Mouse (Mus musculus): ENCODE measurements at regions not wholly inside any gene's neighbourhood (a gene's known extent, or its start where the extent isn't known, plus 50 kb on each side); places are given as distances from the start of the nearest gene placed in this dataset.

DNA sequence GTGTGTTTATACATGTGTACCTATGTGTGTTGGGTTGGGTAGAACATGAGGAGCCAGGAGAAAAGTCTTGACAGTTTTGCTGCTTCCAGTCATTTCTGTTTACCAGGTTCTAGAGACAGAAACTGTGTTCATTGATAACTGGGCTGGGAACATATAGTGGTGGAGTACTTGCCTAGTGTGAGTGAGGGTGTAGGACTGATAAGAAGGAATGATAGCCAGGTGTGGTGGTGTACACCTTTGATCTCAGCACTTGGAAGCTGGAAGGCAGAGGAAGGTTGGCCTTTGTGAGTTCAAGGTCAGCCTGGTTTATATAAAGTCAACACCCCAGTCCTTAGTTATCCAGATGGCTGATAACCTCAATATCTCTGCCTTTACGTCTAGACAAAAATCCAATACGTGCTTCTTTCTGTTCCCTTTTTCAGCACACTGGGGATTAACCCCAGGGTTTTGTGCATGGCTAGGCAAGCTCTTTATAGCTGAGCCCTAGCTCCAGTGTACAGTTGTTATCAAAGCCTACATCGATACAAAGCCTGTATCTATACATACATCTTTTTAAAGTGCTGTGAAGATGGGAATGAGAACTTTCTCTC lies 75.8 kb upstream of the Ptch1 start:
- Histone ChIP-seq H3K9me3 (ENCODE audit: control insufficient read depth, low read length) (no peaks in the 10 kb centered on the region), H3K4me3 (ENCODE audit: low read depth, low read length) (no peak overlapping the region), H3K27ac (replicated peaks; ENCODE audit: low read depth, low read length) (no peak overlapping the region), H3K36me3 (ENCODE audit: control insufficient read depth, insufficient read depth, low read length) (no peaks in the 10 kb centered on the region), H3K27me3 (replicated peaks; ENCODE audit: control insufficient read depth, insufficient read depth, low read length) (no peaks in the 10 kb centered on the region), H3K4me2 (ENCODE audit: low read depth, low read length) (no peak overlapping the region), H3K4me1 (ENCODE audit: control insufficient read depth, insufficient read depth, low read length) (0 out of 2 replicates have a peak, but pooled peaks cover 4% of the 10 kb centered on the region), H3K9ac (ENCODE audit: low read depth, low read length) (no peak overlapping the region)
- DNase-seq (ENCODE audit: low spot score) (no peak), ATAC-seq (ENCODE audit: low read depth) (no peak)
- 81% methylated on average over 3 of the region's 3 CpGs for WGBS

DNA sequence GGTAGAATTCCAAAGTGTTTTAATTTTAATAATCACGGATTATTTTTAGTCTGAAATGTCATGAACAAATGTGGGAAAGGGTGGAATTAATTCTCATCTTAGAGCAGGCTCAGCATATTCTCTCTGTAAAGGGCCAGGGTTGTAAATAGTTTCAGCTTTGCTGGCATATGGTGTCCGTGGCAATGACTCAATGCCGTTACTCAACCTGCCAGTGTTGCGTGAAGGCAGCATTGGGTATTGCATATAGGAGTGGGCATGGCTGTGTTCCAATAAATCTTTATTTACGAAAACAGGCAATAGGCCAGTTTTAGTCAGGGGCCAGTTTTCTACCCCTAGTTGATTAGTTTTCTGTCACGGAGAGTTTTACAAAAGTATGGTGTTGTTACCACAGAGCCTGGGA lies 81.1 kb upstream of the Ptch1 start:
- no peaks in the 10 kb centered on the region for H3K27me3 ChIP-seq (replicated peaks; ENCODE audit: control insufficient read depth, insufficient read depth, low read length)
- H3K4me1 ChIP-seq (ENCODE audit: control insufficient read depth, insufficient read depth, low read length): 0 out of 2 replicates have a peak, but pooled peaks cover 4% of the 10 kb centered on the region
- H3K4me3 ChIP-seq (ENCODE audit: low read depth, low read length): no peak overlapping the region
- no peak overlapping the region for H3K9ac ChIP-seq (ENCODE audit: low read depth, low read length)
- ATAC-seq (ENCODE audit: low read depth) (no peak), DNase-seq (ENCODE audit: low spot score) (no peak)
- WGBS: 74% methylated on average over 6 of the region's 6 CpGs
- no peaks in the 10 kb centered on the region for H3K9me3 ChIP-seq (ENCODE audit: control insufficient read depth, low read length)
- H3K27ac ChIP-seq (replicated peaks; ENCODE audit: low read depth, low read length): no peak overlapping the region
- H3K36me3 ChIP-seq (ENCODE audit: control insufficient read depth, insufficient read depth, low read length): no peaks in the 10 kb centered on the region
- no peak overlapping the region for H3K4me2 ChIP-seq (ENCODE audit: low read depth, low read length)

DNA sequence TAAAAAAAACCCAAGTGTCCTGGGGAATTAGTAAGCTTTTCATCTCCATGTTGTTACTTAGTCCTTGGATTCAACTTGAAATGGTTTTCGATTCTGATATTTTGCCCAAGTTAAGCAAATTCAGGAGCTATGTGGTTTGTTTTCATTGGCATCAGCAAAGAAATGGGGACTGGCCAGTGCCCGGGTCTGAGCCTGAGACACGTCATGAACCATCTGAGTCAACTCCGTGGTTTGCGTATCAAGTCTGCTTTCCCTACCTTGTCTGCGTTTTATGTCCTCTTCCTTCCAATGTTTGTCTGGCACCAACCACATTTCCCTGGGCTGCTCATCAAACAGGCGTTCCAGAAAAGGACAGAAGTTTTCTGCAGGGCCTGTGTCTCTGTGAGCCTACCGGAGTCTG lies 83.7 kb upstream of the Ptch1 start:
- Histone ChIP-seq H3K27me3 (replicated peaks; ENCODE audit: control insufficient read depth, insufficient read depth, low read length) (no peaks in the 10 kb centered on the region), H3K4me2 (ENCODE audit: low read depth, low read length) (no peak overlapping the region), H3K9ac (ENCODE audit: low read depth, low read length) (no peak overlapping the region), H3K4me3 (ENCODE audit: low read depth, low read length) (no peak overlapping the region), H3K36me3 (ENCODE audit: control insufficient read depth, insufficient read depth, low read length) (no peaks in the 10 kb centered on the region), H3K9me3 (ENCODE audit: control insufficient read depth, low read length) (no peaks in the 10 kb centered on the region), H3K4me1 (ENCODE audit: control insufficient read depth, insufficient read depth, low read length) (0 out of 2 replicates have a peak, but pooled peaks cover 2% of the 10 kb centered on the region), H3K27ac (replicated peaks; ENCODE audit: low read depth, low read length) (no peak overlapping the region)
- WGBS: 71% methylated on average over 8 of the region's 8 CpGs
- ATAC-seq (ENCODE audit: low read depth): no peak
- no peak for DNase-seq (ENCODE audit: low spot score)

GRCm38 (mm10) chr13:63659412-63659811 lies 86.0 kb upstream of the Ptch1 start:
- Histone ChIP-seq H3K9me3 (ENCODE audit: control insufficient read depth, low read length) (no peaks in the 10 kb centered on the region), H3K4me2 (ENCODE audit: low read depth, low read length) (no peak overlapping the region), H3K36me3 (ENCODE audit: control insufficient read depth, insufficient read depth, low read length) (no peaks in the 10 kb centered on the region), H3K27ac (replicated peaks; ENCODE audit: low read depth, low read length) (no peak overlapping the region), H3K27me3 (replicated peaks; ENCODE audit: control insufficient read depth, insufficient read depth, low read length) (no peaks in the 10 kb centered on the region), H3K4me3 (ENCODE audit: low read depth, low read length) (no peak overlapping the region), H3K4me1 (ENCODE audit: control insufficient read depth, insufficient read depth, low read length) (no peaks in the 10 kb centered on the region), H3K9ac (ENCODE audit: low read depth, low read length) (no peak overlapping the region)
- ATAC-seq (ENCODE audit: low read depth) (no peak), DNase-seq (ENCODE audit: low spot score) (no peak)
- WGBS: 84% methylated on average over 7 of the region's 7 CpGs

- Histone ChIP-seq H3K27me3 (replicated peaks; ENCODE audit: control insufficient read depth, insufficient read depth, low read length) (no peaks in the 10 kb centered on the region), H3K9ac (ENCODE audit: low read depth, low read length) (no peak overlapping the region), H3K4me1 (ENCODE audit: control insufficient read depth, insufficient read depth, low read length) (no peaks in the 10 kb centered on the region), H3K36me3 (ENCODE audit: control insufficient read depth, insufficient read depth, low read length) (no peaks in the 10 kb centered on the region), H3K9me3 (ENCODE audit: control insufficient read depth, low read length) (no peaks in the 10 kb centered on the region), H3K4me3 (ENCODE audit: low read depth, low read length) (no peak overlapping the region), H3K27ac (replicated peaks; ENCODE audit: low read depth, low read length) (no peak overlapping the region), H3K4me2 (ENCODE audit: low read depth, low read length) (no peak overlapping the region)
- DNase-seq (ENCODE audit: low spot score): no peak
- WGBS: 65% methylated on average over 4 of the region's 4 CpGs
- ATAC-seq (ENCODE audit: low read depth): no peak
Observed at GRCm38 (mm10) chr13:63660431-63660830, 87.0 kb upstream of the Ptch1 start.

DNA sequence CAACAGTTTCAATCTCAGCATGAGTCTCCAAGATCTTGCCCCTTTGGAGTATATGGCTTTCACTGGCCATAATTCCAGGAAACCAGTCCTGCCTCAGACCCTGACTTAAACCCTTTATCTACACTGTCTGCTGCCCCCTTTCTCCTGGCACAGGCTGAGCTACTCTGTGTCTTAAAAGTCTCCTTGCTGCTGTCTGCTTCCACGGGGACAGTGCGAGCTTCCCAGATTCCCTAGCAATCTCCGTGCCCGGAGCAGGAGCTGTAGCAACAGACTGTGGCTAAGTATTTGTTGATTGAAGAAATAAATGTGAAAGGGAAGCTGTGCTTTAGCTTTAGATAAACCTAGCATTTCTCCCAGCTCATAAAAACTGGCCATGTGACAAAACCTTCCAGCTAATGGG lies 95.2 kb upstream of the Ptch1 start:
- no peak for ATAC-seq (ENCODE audit: low read depth)

DNA sequence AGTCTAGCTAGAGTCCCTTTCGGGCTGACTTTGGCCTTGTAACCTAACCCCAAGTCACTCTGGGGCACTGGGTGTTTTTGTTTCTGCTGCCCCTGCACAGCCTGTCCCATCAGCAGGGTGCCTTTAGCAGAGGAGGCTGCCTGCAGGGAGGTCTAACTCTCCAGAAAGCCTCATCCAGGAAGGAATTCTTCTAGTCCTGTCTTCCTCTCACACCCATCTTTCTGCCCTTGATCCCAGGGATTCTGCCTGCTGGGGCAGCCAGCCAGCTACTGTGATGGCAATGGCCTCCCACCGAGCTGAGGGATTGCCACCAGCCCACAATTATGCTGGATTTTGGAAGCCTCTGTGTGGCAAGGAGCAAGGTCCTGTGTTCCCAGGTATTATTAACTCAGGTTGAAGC lies 95.6 kb upstream of the Ptch1 start:
- 27% methylated on average over 2 of the region's 2 CpGs for WGBS
- H3K27ac ChIP-seq (replicated peaks; ENCODE audit: low read depth, low read length): no peak overlapping the region
- no peak for DNase-seq (ENCODE audit: low spot score)

More for the DNA sequence above, 95.2 kb upstream of the Ptch1 start:
- H3K4me1 ChIP-seq (ENCODE audit: control insufficient read depth, insufficient read depth, low read length): 0 out of 2 replicates have a peak, but pooled peaks cover 8% of the 10 kb centered on the region
- H3K4me2 ChIP-seq (ENCODE audit: low read depth, low read length): no peak overlapping the region
- no peaks in the 10 kb centered on the region for H3K9me3 ChIP-seq (ENCODE audit: control insufficient read depth, low read length)
- H3K27me3 ChIP-seq (replicated peaks; ENCODE audit: control insufficient read depth, insufficient read depth, low read length): no peaks in the 10 kb centered on the region
- H3K27ac ChIP-seq (replicated peaks; ENCODE audit: low read depth, low read length): no peak overlapping the region
- H3K36me3 ChIP-seq (ENCODE audit: control insufficient read depth, insufficient read depth, low read length): no peaks in the 10 kb centered on the region
- no peak overlapping the region; the same call in 1 of the 2 replicates for H3K9ac ChIP-seq (ENCODE audit: low read depth, low read length)
- DNase-seq (ENCODE audit: low spot score): no peak
- H3K4me3 ChIP-seq (ENCODE audit: low read depth, low read length): no peak overlapping the region
- WGBS: 16% methylated on average over 4 of the region's 4 CpGs

GRCm38 (mm10) chr13:63672425-63672824 lies 99.0 kb upstream of the Ptch1 start:
- Histone ChIP-seq H3K9ac (ENCODE audit: low read depth, low read length) (no peak overlapping the region), H3K9me3 (ENCODE audit: control insufficient read depth, low read length) (no peaks in the 10 kb centered on the region), H3K4me2 (ENCODE audit: low read depth, low read length) (no peak overlapping the region), H3K36me3 (ENCODE audit: control insufficient read depth, insufficient read depth, low read length) (no peaks in the 10 kb centered on the region), H3K4me1 (ENCODE audit: control insufficient read depth, insufficient read depth, low read length) (0 out of 2 replicates have a peak, but pooled peaks cover 4% of the 10 kb centered on the region), H3K27me3 (replicated peaks; ENCODE audit: control insufficient read depth, insufficient read depth, low read length) (no peaks in the 10 kb centered on the region), H3K27ac (replicated peaks; ENCODE audit: low read depth, low read length) (no peak overlapping the region), H3K4me3 (ENCODE audit: low read depth, low read length) (no peak overlapping the region)
- DNase-seq (ENCODE audit: low spot score) (peak; percentile 26), ATAC-seq (ENCODE audit: low read depth) (no peak)
- 46% methylated on average over 4 of the region's 4 CpGs for WGBS

More for the DNA sequence above, 95.6 kb upstream of the Ptch1 start:
- no peaks in the 10 kb centered on the region for H3K36me3 ChIP-seq (ENCODE audit: control insufficient read depth, insufficient read depth, low read length)
- no peak for ATAC-seq (ENCODE audit: low read depth)
- H3K27me3 ChIP-seq (replicated peaks; ENCODE audit: control insufficient read depth, insufficient read depth, low read length): no peaks in the 10 kb centered on the region
- H3K4me1 ChIP-seq (ENCODE audit: control insufficient read depth, insufficient read depth, low read length): 0 out of 2 replicates have a peak, but pooled peaks cover 8% of the 10 kb centered on the region
- no peak overlapping the region for H3K4me2 ChIP-seq (ENCODE audit: low read depth, low read length)
- H3K9ac ChIP-seq (ENCODE audit: low read depth, low read length): no peak overlapping the region; the same call in 1 of the 2 replicates
- H3K9me3 ChIP-seq (ENCODE audit: control insufficient read depth, low read length): no peaks in the 10 kb centered on the region
- H3K4me3 ChIP-seq (ENCODE audit: low read depth, low read length): no peak overlapping the region

- H3K9ac ChIP-seq (ENCODE audit: low read depth, low read length): no peak overlapping the region
- 72% methylated on average over 2 of the region's 2 CpGs for WGBS
- no peak for ATAC-seq (ENCODE audit: low read depth)
- H3K27me3 ChIP-seq (replicated peaks; ENCODE audit: control insufficient read depth, insufficient read depth, low read length): no peaks in the 10 kb centered on the region
- H3K36me3 ChIP-seq (ENCODE audit: control insufficient read depth, insufficient read depth, low read length): no peaks in the 10 kb centered on the region
- no peak overlapping the region for H3K4me3 ChIP-seq (ENCODE audit: low read depth, low read length)
- H3K9me3 ChIP-seq (ENCODE audit: control insufficient read depth, low read length): no peaks in the 10 kb centered on the region
- DNase-seq (ENCODE audit: low spot score): no peak
- H3K4me1 ChIP-seq (ENCODE audit: control insufficient read depth, insufficient read depth, low read length): no peaks in the 10 kb centered on the region; the same call in 1 of the 2 replicates
- no peak overlapping the region for H3K4me2 ChIP-seq (ENCODE audit: low read depth, low read length)
- H3K27ac ChIP-seq (replicated peaks; ENCODE audit: low read depth, low read length): no peak overlapping the region
Observed at GRCm38 (mm10) chr13:63677696-63678095, 104.3 kb upstream of the Ptch1 start.

All from embryonic facial prominence, embryonic 14.5 days (tissue).